Mouse (Mus musculus) adrenal gland, postnatal 14 days (tissue): ENCODE measurements around the gene Dclre1b. TPM values are rescaled to one million over a fixed set of nuclear protein-coding genes. Genes with fewer than 3 reads are reported as not detected.
A peak's percentile ranks its signal among the peaks of the same experiment; 100 is the strongest.

Source experiments
- DNase-seq: peaks from one replicate; pipeline ENCODE4 v3.0.0; 2021; ENCODE audit warnings: mixed read lengths
- total RNA-seq: library from RNA; stranded (reverse); gene quantifications from 2 replicates; pipeline ENCODE4 v1.2.3, GENCODE M21; 2021

The Dclre1b gene
- total RNA-seq, 1 experiment from 2014 or later, result 16.6 TPM

DNA sequence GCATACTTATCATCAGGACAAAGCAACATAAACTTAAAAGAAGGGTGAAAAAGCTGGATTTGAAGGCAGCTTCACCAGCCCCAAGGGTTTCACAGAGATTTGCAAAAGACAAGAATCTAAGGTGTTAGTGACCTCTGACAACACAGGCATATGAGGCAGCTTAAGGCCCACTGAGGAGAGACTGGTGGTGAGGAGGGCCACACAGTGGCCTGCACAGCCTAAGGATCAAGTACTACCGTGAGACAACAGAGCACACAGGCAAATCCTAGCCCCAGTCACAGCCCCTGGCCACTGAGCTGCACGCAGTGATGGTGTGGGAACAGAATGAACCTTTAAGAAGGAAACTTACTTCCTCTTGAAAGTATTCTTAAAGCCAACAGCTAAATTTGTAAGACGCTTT lies 35.7 kb downstream of the Dclre1b start:
- DNase-seq, result no peak

DNA sequence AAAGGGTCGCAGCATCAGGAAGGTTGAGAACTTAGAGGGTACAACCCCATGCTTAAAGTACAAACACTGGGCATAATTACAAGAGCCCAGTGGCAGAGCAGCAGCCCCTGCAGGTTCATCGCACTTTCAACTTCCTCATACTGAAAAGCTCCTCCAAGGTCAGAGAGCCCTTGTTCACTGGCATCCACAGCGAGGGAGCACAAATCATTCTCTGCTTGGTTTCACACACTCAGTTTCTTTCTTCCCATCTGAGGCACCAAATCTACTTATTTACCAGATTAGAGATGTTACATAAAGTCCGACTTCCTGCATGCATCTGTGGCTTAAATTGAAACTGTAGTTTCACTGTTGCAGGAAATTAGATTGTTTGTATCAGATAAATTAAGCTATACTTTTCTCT lies 36.4 kb downstream of the Dclre1b start:
- DNase-seq, result peak; percentile 42

DNA sequence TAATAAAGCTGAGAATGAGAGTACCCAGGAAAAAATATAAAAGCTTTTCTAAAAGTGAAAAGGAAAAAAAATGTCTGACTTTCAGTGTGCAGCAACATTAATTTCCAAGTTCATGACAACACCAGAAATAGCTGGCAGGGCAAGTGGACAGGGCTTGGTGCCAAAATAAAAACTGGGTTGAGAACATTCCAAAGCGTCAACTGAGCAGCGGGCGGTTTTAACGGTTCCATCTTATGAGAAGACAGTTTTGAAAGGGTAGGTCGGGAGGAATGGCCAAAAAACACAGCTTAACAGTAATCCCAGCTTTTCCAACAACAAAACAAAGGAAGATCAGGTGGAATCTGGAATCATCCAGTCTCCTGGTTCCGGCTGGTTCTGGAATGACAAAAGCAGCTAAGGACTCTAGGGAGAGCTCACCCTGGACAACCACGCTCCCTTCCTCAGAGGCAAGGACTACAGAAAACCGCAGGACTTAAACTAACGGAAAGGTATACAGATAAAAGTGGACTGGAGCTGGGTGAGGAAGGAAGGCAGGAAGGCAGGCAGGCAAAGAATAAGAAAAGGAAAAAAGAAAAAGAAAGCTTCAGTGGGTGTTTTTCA lies 37.6 kb downstream of the Dclre1b start:
- peak; percentile 89 for DNase-seq

DNA sequence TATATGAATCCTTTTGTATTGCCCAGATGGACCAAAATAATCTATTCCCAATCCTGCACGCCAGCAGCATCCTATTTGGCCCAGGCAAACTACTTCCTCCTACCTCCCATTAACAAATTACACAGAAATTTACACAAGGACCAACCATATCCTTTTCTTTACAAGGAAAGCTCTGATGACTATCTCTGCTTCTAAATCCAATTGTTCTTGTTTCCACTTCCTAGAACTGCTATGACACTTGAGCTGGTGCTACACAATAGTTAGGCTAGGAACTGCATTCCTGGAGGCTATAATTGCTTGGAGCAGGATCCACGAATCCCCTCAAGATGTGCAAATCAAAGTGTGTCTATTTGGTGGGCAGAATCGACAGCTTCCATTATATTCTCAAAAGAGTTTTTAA lies 42.5 kb downstream of the Dclre1b start:
- DNase-seq, result no peak

DNA sequence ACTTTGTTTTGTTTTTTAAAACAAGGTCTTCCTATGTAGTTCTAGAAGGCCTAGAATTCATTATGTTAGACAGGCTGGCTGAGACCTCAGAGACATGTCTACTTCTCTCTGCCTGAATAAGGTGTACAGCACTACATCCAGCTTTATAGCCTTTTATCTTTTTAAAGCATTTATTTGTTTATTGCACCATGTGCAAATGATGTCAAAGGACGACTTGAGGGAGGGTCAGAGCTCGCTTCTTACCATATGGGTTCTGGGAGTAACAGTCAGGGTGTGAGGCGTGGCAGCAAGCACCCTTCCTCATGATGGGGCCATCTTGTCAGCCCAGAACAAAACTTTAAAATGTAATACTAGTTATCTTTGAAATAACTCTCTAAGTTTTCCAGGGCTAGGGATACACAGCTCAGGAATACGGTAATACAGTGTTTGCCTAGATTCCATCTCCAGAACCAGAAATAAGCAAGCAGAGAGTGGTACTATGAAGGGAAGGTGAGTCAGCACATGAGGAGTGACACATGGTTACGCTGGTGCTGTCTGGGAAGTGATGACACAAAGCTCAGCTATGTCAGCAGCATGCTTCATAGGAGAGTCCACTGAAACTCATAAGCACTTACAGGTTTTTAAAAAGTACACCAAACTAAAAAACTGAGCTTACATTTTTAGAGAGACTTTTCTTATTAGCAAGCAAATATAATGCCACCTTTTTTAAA lies 49.8 kb downstream of the Dclre1b start:
- DNase-seq, result no peak

DNA sequence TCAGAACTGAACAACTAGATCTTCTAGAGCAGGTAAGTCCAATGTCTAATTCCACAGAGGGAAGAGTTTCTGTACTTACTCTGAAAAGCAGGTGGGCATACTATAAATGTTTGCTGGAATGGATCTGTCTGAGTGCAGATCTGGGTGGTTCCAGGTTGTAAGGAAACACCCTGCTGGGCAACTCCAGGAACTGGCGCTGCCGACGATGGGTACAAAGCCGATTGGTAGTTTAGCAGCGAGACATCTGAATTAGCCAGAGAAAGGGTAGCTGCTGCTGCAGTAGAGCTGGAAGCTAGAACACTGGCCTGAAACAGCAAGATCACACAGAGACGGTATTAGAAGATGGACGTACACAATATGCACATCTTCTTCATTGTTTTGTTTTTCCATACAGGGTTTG lies 50.8 kb downstream of the Dclre1b start:
- DNase-seq, result no peak

DNA sequence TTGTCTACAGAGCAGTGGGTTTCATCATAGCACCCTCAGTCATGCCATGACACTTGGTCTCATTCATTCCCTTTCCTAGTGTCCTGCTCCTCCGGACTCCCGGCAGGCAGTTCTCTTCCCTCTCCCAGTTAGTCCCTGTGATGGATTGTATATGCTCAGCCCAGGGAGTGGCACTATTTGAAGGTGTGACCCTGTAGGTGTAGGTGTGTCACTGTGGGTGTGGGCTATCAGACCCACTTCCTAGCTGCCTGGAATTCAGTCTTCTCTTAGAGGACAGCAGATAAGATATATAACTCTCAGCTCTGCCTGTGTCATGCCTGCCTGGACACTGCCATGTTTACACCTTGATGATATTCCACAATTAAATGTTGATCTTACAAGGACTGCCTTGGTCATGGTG lies 52.3 kb downstream of the Dclre1b start:
- DNase-seq, result no peak

DNA sequence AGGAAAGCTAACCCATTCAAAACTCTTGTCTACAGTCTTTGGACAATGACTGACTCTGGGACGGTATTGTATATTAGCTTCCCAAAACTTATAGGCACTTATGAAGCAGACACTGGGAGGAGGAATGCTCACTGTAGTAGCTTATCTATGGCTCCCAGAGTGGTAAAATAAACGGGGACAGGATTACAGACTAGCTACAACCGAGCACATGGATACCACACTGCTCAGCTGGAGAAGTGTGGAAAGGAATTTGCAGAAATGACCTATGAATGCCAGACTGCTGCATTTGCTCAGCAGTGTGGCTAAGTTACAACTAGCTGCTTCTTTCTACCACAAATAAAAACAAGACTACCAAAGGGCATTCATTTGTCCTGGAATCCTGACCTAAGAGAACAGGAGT lies 53.9 kb downstream of the Dclre1b start:
- no peak for DNase-seq

DNA sequence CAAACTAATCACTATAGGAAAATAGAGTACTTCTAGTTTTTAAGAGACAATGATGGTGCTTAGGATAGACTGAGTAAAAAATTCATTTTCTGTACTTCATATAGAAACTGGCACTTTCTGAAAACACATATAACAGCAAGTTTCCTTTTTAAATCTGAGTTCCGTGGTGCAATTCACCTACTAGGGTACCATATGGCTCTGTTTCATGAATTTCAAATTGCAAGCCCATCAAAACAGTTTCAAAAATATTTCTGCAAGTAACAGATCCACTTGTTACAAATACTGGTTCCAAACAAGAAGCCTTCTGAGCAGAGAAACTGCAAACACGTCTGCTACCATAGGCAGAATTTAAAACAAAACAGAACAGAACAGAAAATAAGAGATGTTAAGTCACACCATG lies 57.7 kb downstream of the Dclre1b start:
- no peak for DNase-seq

Other genes starting within 250 kb of the Dclre1b start
- gene Syt6, start 234.2 kb downstream of the Dclre1b start, total RNA-seq, result 0.08 TPM in 1 of 2 replicates, not detected in the other
- gene Atg4a-ps, start 163.4 kb downstream of the Dclre1b start, total RNA-seq, result 0.19 TPM in 1 of 2 replicates, not detected in the other
- gene Olfml3, start 71.4 kb downstream of the Dclre1b start, total RNA-seq, result 12.0 and 12.7 TPM in 2 replicates
- gene Gm10964, start 70.1 kb downstream of the Dclre1b start, total RNA-seq, result not detected in 2 replicates
- 149 and 198 TPM in 2 replicates for gene Hipk1, start 17.9 kb downstream of the Dclre1b start, total RNA-seq
- 17.2 and 29.1 TPM in 2 replicates for gene Ap4b1, start 76 bp upstream of the Dclre1b start, total RNA-seq
- 0.23 TPM in 1 of 2 replicates, not detected in the other for gene Gm43064, start 129 bp upstream of the Dclre1b start, total RNA-seq
- 0.52 and 0.56 TPM in 2 replicates for gene Bcl2l15, start 23.2 kb upstream of the Dclre1b start, total RNA-seq
- 1.4 and 7.8 TPM in 2 replicates for gene Ptpn22, start 50.4 kb upstream of the Dclre1b start, total RNA-seq
- gene Rsbn1, start 104.7 kb upstream of the Dclre1b start, total RNA-seq, result 16.2 and 18.0 TPM in 2 replicates
- 18.7 and 20.3 TPM in 2 replicates for gene Phtf1, start 158.7 kb upstream of the Dclre1b start, total RNA-seq